Mouse (Mus musculus) heart, adult 2 months (tissue): ENCODE measurements at regions not wholly inside any gene's neighbourhood (a gene's known extent, or its start where the extent isn't known, plus 50 kb on each side); places are given as distances from the start of the nearest gene placed in this dataset.

ENCODE experiments used
- CTCF ChIP-seq: fragments of 200-600 bp; IDR thresholded peaks from 2 replicates; pipeline ENCODE4 v1.8.1; 2022; ENCODE audit warnings: antibody characterized with exemption, mild to moderate bottlenecking, moderate library complexity
- EP300 ChIP-seq: fragments of 200-500 bp; IDR thresholded peaks from 2 replicates; pipeline ENCODE4 v1.6.1; 2011; ENCODE audit warnings: low read depth, low read length, control low read depth; ENCODE audit not compliant: insufficient read depth

DNA sequence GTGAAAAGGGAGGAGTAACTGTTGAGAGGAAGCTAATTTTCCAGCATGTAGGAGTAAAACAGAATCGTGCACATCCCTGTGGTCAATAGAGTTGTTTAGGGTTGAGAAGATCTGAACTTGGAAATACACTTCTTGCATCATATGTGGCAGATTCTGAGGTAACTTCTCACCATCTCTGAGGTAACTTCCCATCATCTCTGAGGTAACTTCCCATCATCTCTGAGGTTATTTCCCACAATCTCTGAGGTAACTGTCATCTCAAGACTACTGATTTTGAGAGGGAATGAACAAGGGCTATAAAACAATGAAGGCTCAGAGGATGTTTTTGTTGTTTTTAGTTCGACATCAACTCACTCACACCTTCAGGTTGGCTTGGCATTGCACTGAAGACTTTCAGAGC is 175.9 kb upstream of the Ubash3b start:
- no peak for TF ChIP-seq CTCF
- no peak for TF ChIP-seq EP300
